Mouse (Mus musculus) heart, postnatal 25 days (tissue): ENCODE data around the gene Capzb. TPM values are rescaled to one million over a fixed set of nuclear protein-coding genes. Genes with fewer than 3 reads are reported as not detected.
A peak's percentile ranks its signal among the peaks of the same experiment; 100 is the strongest.

ENCODE experiments used
- DNase-seq: peaks from one replicate; pipeline ENCODE4 v3.0.0; 2022; ENCODE audit warnings: low spot score
- intact Hi-C: fragments of 180-260 bp; cut with DNase I; formaldehyde crosslinking; loops from one replicate; pipeline ENCODE4 v1.15.1; 2025
- total RNA-seq, 2 experiments: library from RNA; stranded (reverse); gene quantifications; 2 replicates each; pipeline ENCODE4 v1.2.3; 2021

Capzb gene
- total RNA-seq, 2 experiments from 2014 or later = 415 to 449 TPM

- intact Hi-C loops = no loop called here
- DNase-seq = no peak
These were observed 13.5 kb upstream of the Capzb start for GRCm38 (mm10) chr4:139179218-139179617.

GRCm38 (mm10) chr4:139179731-139180625, 12.7 kb upstream of the Capzb start:
- intact Hi-C loops = loop anchor here (5.0 kb wide), 1 partner anchor 93 kb away; no protein-coding TSS in a partner anchor
- no peak for DNase-seq

GRCm38 (mm10) chr4:139182511-139182910, 10.2 kb upstream of the Capzb start:
- no peak for DNase-seq
- intact Hi-C loops = loop anchor here (5.0 kb wide), 1 partner anchor 95 kb away; no protein-coding TSS in a partner anchor

- intact Hi-C loops = no loop called here
- DNase-seq = no peak
These were observed 6.8 kb upstream of the Capzb start for GRCm38 (mm10) chr4:139185766-139186442.

GRCm38 (mm10) chr4:139187930-139188329, 4.8 kb upstream of the Capzb start:
- intact Hi-C loops = no loop called here
- no peak for DNase-seq

- intact Hi-C loops = loop anchor here (5.0 kb wide), 3 partner anchors 45 to 60 kb away; partner anchors contain the start of gene Minos1
- DNase-seq = no peak
These were observed 847 bp upstream of the Capzb start for GRCm38 (mm10) chr4:139191605-139192498.

GRCm38 (mm10) chr4:139193176-139194093, 736 bp downstream of the Capzb start:
- intact Hi-C loops = loop anchor here (5.0 kb wide), 3 partner anchors 46 to 61 kb away; partner anchors contain the start of gene Minos1
- DNase-seq = no peak

GRCm38 (mm10) chr4:139195101-139195500, 2.4 kb downstream of the Capzb start:
- DNase-seq = no peak
- intact Hi-C loops = no loop called here

- DNase-seq = no peak
- intact Hi-C loops = no loop called here
These were observed 3.8 kb downstream of the Capzb start for GRCm38 (mm10) chr4:139196464-139196863.

- no peak for DNase-seq
- intact Hi-C loops = no loop called here
These were observed 4.2 kb downstream of the Capzb start for GRCm38 (mm10) chr4:139196949-139197348.

- no peak for DNase-seq
- intact Hi-C loops = no loop called here
These were observed 4.8 kb downstream of the Capzb start for GRCm38 (mm10) chr4:139197453-139197852.

- peak; percentile 71 for DNase-seq
- intact Hi-C loops = no loop called here
These were observed 5.4 kb downstream of the Capzb start for GRCm38 (mm10) chr4:139198004-139198689.

- DNase-seq = no peak
- intact Hi-C loops = no loop called here
These were observed 6.4 kb downstream of the Capzb start for GRCm38 (mm10) chr4:139199126-139199525.

- DNase-seq = no peak
- intact Hi-C loops = no loop called here
These were observed 7.1 kb downstream of the Capzb start for GRCm38 (mm10) chr4:139199703-139200340.

GRCm38 (mm10) chr4:139200946-139201345, 8.2 kb downstream of the Capzb start:
- intact Hi-C loops = no loop called here

GRCm38 (mm10) chr4:139202556-139202955, 9.9 kb downstream of the Capzb start:
- intact Hi-C loops = no loop called here
- DNase-seq = no peak

More at GRCm38 (mm10) chr4:139200946-139201345, 8.2 kb downstream of the Capzb start:
- DNase-seq = no peak

- no peak for DNase-seq
- intact Hi-C loops = no loop called here
These were observed 10.7 kb downstream of the Capzb start for GRCm38 (mm10) chr4:139203381-139203780.

- intact Hi-C loops = no loop called here
- no peak for DNase-seq
These were observed 13.1 kb downstream of the Capzb start for GRCm38 (mm10) chr4:139205842-139206241.
